Mouse (Mus musculus) E14TG2a.4 (cell line): ENCODE measurements around the gene Camk1g.

Source experiments
- H3K27me3 ChIP-seq: 2 replicates; pipeline ENCODE4 v1.6.1; 2014; ENCODE audit warnings: low read length, control low read depth; ENCODE audit not compliant: insufficient read depth
- H3K36me3 ChIP-seq: 2 replicates; pipeline ENCODE4 v1.6.1; 2014; ENCODE audit warnings: low read length, control low read depth; ENCODE audit not compliant: insufficient read depth
- H3K4me1 ChIP-seq: replicated peaks from 2 replicates; pipeline ENCODE4 v1.6.1; 2014; ENCODE audit warnings: low read depth, low read length, control low read depth
- H3K4me3 ChIP-seq: replicated peaks from 2 replicates; pipeline ENCODE4 v1.5.1; 2014; ENCODE audit warnings: mild to moderate bottlenecking, low read length
- H3K9me3 ChIP-seq: 2 replicates; pipeline ENCODE4 v1.6.1; 2014; ENCODE audit warnings: low read length, control low read depth
- CTCF ChIP-seq: conservative IDR thresholded peaks from 2 replicates; pipeline ENCODE4 v1.5.1; 2014; ENCODE audit warnings: low read length
- NANOG ChIP-seq: IDR thresholded peaks from 2 replicates; pipeline ENCODE4 v1.6.1; 2014; ENCODE audit warnings: borderline replicate concordance, low read length, mixed read lengths
- POU5F1 ChIP-seq: IDR thresholded peaks from 2 replicates; pipeline ENCODE4 v1.6.1; 2014; ENCODE audit warnings: low read length, borderline replicate concordance

The Camk1g gene

GRCm38 (mm10) chr1:193336122-193337017 lies 33.7 kb downstream of the Camk1g start:
- Histone ChIP-seq H3K4me1 (no peaks in the 10 kb centered on the region), H3K27me3 (peaks cover 2% of the 10 kb centered on the region), H3K9me3 (no peaks in the 10 kb centered on the region), H3K4me3 (no peak overlapping the region), H3K36me3 (no peaks in the 10 kb centered on the region)
- TF ChIP-seq CTCF (no peak), POU5F1 (no peak), NANOG (no peak)

- Histone ChIP-seq H3K36me3 (no peaks in the 10 kb centered on the region), H3K27me3 (peaks cover 8% of the 10 kb centered on the region), H3K4me1 (no peaks in the 10 kb centered on the region), H3K9me3 (no peaks in the 10 kb centered on the region), H3K4me3 (no peak overlapping the region)
- no peak for TF ChIP-seq CTCF
These were observed 35.6 kb downstream of the Camk1g start for GRCm38 (mm10) chr1:193334546-193334945.

DNA sequence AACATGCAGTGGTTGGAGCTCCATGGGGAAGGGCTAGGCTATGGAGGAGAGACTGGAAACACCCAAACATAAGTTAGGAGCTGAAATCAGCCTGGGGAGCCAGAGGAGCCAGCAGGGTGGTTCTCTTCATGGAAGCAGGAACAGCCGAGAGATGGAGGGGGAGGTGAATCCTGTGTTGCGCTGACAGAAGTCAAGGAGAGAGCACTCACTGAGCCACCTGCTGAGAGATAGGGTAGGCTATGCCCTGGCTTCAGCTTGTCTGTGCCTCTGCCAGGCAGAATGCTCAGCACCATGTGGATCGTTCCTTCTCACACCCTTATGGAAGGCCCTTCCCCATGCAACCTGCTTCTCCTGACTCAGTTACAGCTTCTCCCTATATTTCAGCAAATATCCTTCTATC lies 36.3 kb downstream of the Camk1g start:
- H3K27me3 ChIP-seq: peaks cover 9% of the 10 kb centered on the region
- H3K4me3 ChIP-seq: no peak overlapping the region
- H3K36me3 ChIP-seq: no peaks in the 10 kb centered on the region
- TF ChIP-seq CTCF (no peak), POU5F1 (no peak)
- H3K4me1 ChIP-seq: no peaks in the 10 kb centered on the region
- H3K9me3 ChIP-seq: no peaks in the 10 kb centered on the region

DNA sequence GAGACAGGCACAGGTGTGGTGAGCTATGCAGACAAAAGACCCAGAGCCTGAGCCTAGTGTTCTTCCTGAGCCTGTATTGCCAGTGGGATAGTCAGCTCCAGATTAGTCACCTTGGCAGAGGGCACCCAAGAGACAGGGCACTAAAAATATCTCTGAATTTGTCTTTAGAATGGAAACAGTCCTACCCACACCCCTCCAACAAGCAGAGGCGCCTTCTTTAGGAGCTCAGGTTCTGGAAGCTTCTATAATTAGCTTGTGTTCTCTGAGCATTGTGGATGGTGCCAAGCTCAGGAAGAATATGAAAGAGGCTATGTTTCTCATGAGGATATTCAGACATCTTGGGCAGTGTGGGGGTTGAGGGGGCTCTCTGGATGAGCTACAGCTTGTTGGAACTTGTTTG lies 37.4 kb downstream of the Camk1g start:
- Histone ChIP-seq H3K4me3 (no peak overlapping the region), H3K27me3 (peaks cover 14% of the 10 kb centered on the region; the same call in 1 of the 2 replicates), H3K9me3 (no peaks in the 10 kb centered on the region), H3K36me3 (no peaks in the 10 kb centered on the region), H3K4me1 (no peaks in the 10 kb centered on the region)
- TF ChIP-seq NANOG (no peak), CTCF (no peak), POU5F1 (no peak)

- Histone ChIP-seq H3K27me3 (peaks cover 14% of the 10 kb centered on the region; the same call in 1 of the 2 replicates), H3K4me1 (no peaks in the 10 kb centered on the region), H3K9me3 (no peaks in the 10 kb centered on the region), H3K36me3 (no peaks in the 10 kb centered on the region), H3K4me3 (no peak overlapping the region)
- TF ChIP-seq NANOG (no peak), CTCF (no peak), POU5F1 (no peak)
These were observed 38.1 kb downstream of the Camk1g start for GRCm38 (mm10) chr1:193332018-193332417.

DNA sequence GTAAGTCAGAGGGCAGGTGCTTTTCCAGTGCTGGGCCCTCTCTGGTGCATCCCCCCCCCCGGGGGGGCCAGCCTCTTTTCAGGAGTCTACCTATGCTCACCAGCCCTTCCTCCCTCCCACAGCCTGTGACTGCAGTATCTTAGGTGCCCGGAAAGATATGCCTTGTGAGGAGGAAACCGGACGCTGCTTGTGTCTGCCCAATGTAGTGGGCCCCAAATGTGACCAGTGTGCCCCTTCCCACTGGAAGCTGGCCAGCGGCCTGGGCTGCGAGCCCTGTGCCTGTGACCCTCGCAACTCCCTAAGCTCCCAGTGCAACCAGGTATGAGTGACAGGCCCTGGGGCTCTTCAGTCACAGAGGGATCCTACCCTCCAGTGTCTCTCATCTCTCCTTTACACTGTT lies 39.5 kb downstream of the Camk1g start:
- Histone ChIP-seq H3K4me1 (no peaks in the 10 kb centered on the region), H3K4me3 (no peak overlapping the region), H3K9me3 (no peaks in the 10 kb centered on the region), H3K36me3 (no peaks in the 10 kb centered on the region), H3K27me3 (peaks cover 14% of the 10 kb centered on the region; the same call in 1 of the 2 replicates)
- no peak for TF ChIP-seq NANOG

DNA sequence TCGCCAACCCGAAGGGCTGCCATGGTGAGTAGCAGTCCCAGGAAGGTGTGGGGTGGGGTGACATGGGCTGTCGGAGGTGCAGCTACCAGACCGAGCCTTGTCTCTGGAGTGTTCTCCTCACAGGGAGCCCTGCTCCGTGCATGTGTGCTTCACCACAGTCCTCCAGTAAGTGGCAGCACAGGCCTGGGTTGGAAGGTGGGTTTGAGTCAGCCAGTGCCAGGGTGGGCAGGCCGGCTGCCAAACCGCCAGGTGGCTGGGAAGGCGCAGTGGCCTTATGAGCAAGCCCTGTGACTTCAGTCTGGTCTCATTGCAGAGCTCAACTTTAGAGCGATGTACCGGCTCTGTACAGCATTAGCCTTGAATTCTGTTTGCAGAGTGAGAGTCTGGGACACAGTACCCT lies 39.9 kb downstream of the Camk1g start:
- no peaks in the 10 kb centered on the region for H3K4me1 ChIP-seq

GRCm38 (mm10) chr1:193329557-193329956 lies 40.5 kb downstream of the Camk1g start:
- Histone ChIP-seq H3K27me3 (peaks cover 14% of the 10 kb centered on the region; the same call in 1 of the 2 replicates), H3K36me3 (no peaks in the 10 kb centered on the region), H3K4me1 (no peaks in the 10 kb centered on the region), H3K4me3 (no peak overlapping the region), H3K9me3 (no peaks in the 10 kb centered on the region)
- TF ChIP-seq POU5F1 (no peak), NANOG (no peak), CTCF (no peak)

More for the DNA sequence above, 39.9 kb downstream of the Camk1g start:
- H3K27me3 ChIP-seq: peaks cover 14% of the 10 kb centered on the region; the same call in 1 of the 2 replicates
- H3K4me3 ChIP-seq: no peak overlapping the region
- TF ChIP-seq POU5F1 (no peak), NANOG (no peak), CTCF (0 out of 2 replicates have a peak, but pooled peaks have one; percentile 4)
- H3K9me3 ChIP-seq: no peaks in the 10 kb centered on the region
- no peaks in the 10 kb centered on the region for H3K36me3 ChIP-seq

- Histone ChIP-seq H3K36me3 (no peaks in the 10 kb centered on the region), H3K27me3 (peaks cover 14% of the 10 kb centered on the region; the same call in 1 of the 2 replicates), H3K9me3 (no peaks in the 10 kb centered on the region), H3K4me3 (no peak overlapping the region), H3K4me1 (no peaks in the 10 kb centered on the region)
- no peak for TF ChIP-seq POU5F1
- no peak for TF ChIP-seq NANOG
- TF ChIP-seq CTCF: no peak
These were observed 42.4 kb downstream of the Camk1g start for GRCm38 (mm10) chr1:193327686-193328085.
